Mouse (Mus musculus): ENCODE results near the gene Gli2. TPM values are rescaled to one million over a fixed set of nuclear protein-coding genes. Genes with fewer than 3 reads are reported as not detected.

The Gli2 gene
- total and polyA plus RNA-seq, 3 experiments = 1.5 to 11.3 TPM; not detected in 1

DNA sequence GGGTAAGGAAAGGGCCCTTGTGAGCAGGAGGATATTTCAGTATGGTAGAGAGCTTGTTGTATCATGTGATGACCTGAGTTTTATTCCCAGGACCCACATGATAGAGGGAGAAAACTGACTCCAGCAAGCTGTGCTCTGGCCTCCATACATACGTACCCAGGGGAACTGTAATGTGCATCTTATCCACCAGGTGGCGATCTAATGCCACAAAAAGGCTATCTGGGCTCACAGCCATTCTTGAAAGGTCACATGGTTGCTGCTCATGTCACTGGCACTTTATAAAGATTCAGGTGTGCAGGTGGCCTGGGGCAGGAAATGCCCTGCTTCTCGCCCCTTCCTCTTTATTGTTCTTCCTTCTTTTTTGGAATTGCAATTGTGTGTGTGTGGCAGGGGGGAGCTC is 34.1 kb upstream of the Gli2 start:
- Histone ChIP-seq H3K9me3 (replicated peaks; ENCODE audit: insufficient read depth, low read length) (no peaks in the 10 kb centered on the region), H3K79me2 (ENCODE audit: control insufficient read depth, insufficient read depth, low read length, poor library complexity) (no peaks in the 10 kb centered on the region), H3K27ac (ENCODE audit: control insufficient read depth, low read depth, low read length) (no peak overlapping the region), H3K27me3 (ENCODE audit: control insufficient read depth in 1 of 2, insufficient read depth in 2 of 2, low read length in 2 of 2) (no peaks in the 10 kb centered on the region), H3K4me1 (ENCODE audit: control insufficient read depth in 1 of 2, insufficient read depth in 2 of 2, low read length in 2 of 2) (no peaks in the 10 kb centered on the region), H3K4me3 (ENCODE audit: control insufficient read depth in 1 of 2, insufficient read depth in 1 of 2, low read depth in 2 of 2, low read length in 2 of 2) (no peak overlapping the region), H3K36me3 (ENCODE audit: control insufficient read depth in 1 of 2, insufficient read depth in 2 of 2, low read length in 2 of 2) (no peaks in the 10 kb centered on the region), H3K9ac (ENCODE audit: control insufficient read depth, low read depth, low read length, poor library complexity, severe bottlenecking) (no peak overlapping the region)
- TF ChIP-seq USF1 (IDR thresholded peaks at IDR 0.05; ENCODE audit: low read depth, low read length) (peak; percentile 81), NRF1 (IDR thresholded peaks at IDR 0.05; ENCODE audit: insufficient read depth, low read depth, low read length, poor library complexity, severe bottlenecking) (no peak), MYC (IDR thresholded peaks at IDR 0.05; ENCODE audit: low read depth, low read length) (peak; percentile 28; the same call in 1 of the 2 replicates), GATA1 (IDR thresholded peaks at IDR 0.05; ENCODE audit: low read depth, low read length) (no peak), ZC3H11A (IDR thresholded peaks at IDR 0.05; ENCODE audit: low read depth, low read length) (peak; percentile 66), MAX (IDR thresholded peaks at IDR 0.05; ENCODE audit: low read length) (peak; percentile 50), CTCF (IDR thresholded peaks at IDR 0.05 in 2 of 3, conservative IDR thresholded peaks at IDR 0.05 in 1 of 3; ENCODE audit: control insufficient read depth in 1 of 3, insufficient read depth in 1 of 3, low read depth in 2 of 3, low read length in 3 of 3, poor library complexity in 1 of 3, severe bottlenecking in 1 of 3) (peak; percentile 67 to 91 (median 84)), ZNF384 (IDR thresholded peaks at IDR 0.05; ENCODE audit: low read depth, low read length) (peak; percentile 28; the same call in 1 of the 2 replicates), RAD21 (IDR thresholded peaks at IDR 0.05; ENCODE audit: low read depth, low read length) (peak; percentile 84), HCFC1 (IDR thresholded peaks at IDR 0.05; ENCODE audit: low read depth, low read length) (no peak), USF2 (IDR thresholded peaks at IDR 0.05; ENCODE audit: borderline replicate concordance in 1 of 2, insufficient read depth in 1 of 2, low read depth in 1 of 2, low read length in 2 of 2) (0 out of 4 replicates have a peak, but pooled peaks of 1 of the 2 experiments have one; percentile 25), SMC3 (IDR thresholded peaks at IDR 0.05; ENCODE audit: low read depth, low read length) (peak; percentile 71)
- peak; percentile 72 for DNase-seq (ENCODE audit: low read depth, low spot score)

DNA sequence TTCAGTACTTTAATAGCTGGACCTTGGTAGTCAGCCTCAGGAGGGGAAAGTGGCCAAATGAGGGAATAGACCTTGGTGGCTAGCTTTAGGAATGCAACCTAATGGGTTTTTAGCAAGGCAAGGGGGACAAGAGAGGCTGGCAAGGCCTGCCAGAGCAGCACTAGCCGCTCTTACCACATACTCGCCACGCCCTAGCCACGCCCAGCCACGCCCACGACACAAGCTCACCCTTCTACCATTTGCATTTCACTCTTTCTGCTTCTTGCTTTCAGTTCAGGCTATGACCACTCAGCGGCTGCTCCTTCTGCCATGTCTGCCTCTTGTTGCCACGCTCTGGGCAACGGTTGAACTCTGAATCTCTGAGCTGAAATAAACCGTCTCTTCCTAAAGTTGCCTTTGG is 32.4 kb upstream of the Gli2 start:
- Histone ChIP-seq H3K36me3 (ENCODE audit: control insufficient read depth in 1 of 2, insufficient read depth in 2 of 2, low read length in 2 of 2) (no peaks in the 10 kb centered on the region), H3K4me3 (ENCODE audit: control insufficient read depth in 1 of 2, insufficient read depth in 1 of 2, low read depth in 2 of 2, low read length in 2 of 2) (no peak overlapping the region), H3K27ac (ENCODE audit: control insufficient read depth, low read depth, low read length) (no peak overlapping the region), H3K4me1 (ENCODE audit: control insufficient read depth in 1 of 2, insufficient read depth in 2 of 2, low read length in 2 of 2) (no peaks in the 10 kb centered on the region), H3K27me3 (ENCODE audit: control insufficient read depth in 1 of 2, insufficient read depth in 2 of 2, low read length in 2 of 2) (no peaks in the 10 kb centered on the region), H3K9ac (ENCODE audit: control insufficient read depth, low read depth, low read length, poor library complexity, severe bottlenecking) (no peak overlapping the region), H3K79me2 (ENCODE audit: control insufficient read depth, insufficient read depth, low read length, poor library complexity) (no peaks in the 10 kb centered on the region), H3K9me3 (replicated peaks; ENCODE audit: insufficient read depth, low read length) (no peaks in the 10 kb centered on the region)
- TF ChIP-seq CTCF (IDR thresholded peaks at IDR 0.05 in 2 of 3, conservative IDR thresholded peaks at IDR 0.05 in 1 of 3; ENCODE audit: control insufficient read depth in 1 of 3, insufficient read depth in 1 of 3, low read depth in 2 of 3, low read length in 3 of 3, poor library complexity in 1 of 3, severe bottlenecking in 1 of 3) (no peak), E2F4 (IDR thresholded peaks at IDR 0.05; ENCODE audit: borderline replicate concordance, low read depth, low read length) (no peak), NELFE (IDR thresholded peaks at IDR 0.05; ENCODE audit: low read depth, low read length) (no peak), RCOR1 (IDR thresholded peaks at IDR 0.05; ENCODE audit: low read depth, low read length) (no peak), UBTF (IDR thresholded peaks at IDR 0.05; ENCODE audit: borderline replicate concordance, insufficient read depth, low read depth, low read length) (no peak), RAD21 (IDR thresholded peaks at IDR 0.05; ENCODE audit: low read depth, low read length) (no peak)
- DNase-seq (ENCODE audit: low read depth, low spot score) = peak; percentile 61

Measured in MEL (cell line).